Mouse (Mus musculus): ENCODE data around the gene Ccdc87. TPM values are rescaled to one million over a fixed set of nuclear protein-coding genes. Genes with fewer than 3 reads are reported as not detected.
"Not testable (repeated sequence)": the region's sequence is repeated elsewhere in the genome, so short reads cannot be mapped to it uniquely, and the experiment has no call there.

Gene Ccdc87
- not detected for polyA plus RNA-seq (2017; shearing (Covaris generic))

DNA sequence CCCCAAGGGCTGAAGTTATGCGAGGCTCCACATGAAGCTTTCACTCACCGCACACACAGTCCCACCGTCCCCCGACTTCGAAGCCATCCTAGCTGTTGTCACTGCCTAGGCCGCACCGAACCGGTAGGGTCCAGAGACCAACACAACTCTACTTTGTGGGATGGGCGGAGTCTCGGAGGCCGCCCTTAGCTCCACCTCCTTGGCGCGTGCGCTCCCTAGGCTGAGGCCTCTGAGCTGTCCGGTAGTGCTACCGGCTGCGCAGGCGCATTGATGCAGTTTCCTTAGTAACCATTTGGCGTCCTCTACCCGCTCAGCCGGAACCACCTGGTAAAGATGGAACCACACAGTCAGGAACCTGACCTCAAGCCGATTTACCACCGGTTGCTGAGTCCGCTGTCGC is at the start of gene Ccdc87, which contains the start of gene Ccs:
Gene Ccdc87, plus strand, starts transcription at position 218 of the 400 bp plus-strand sequence.
Gene Ccs, minus strand, starts transcription at position 184 of the 400 bp plus-strand sequence.
- ATAC-seq = peak; percentile 98

- ATAC-seq = peak; percentile 1
Measured at GRCm38 (mm10) chr19:4793281-4793830, 45.8 kb upstream of the Ccdc87 start.

- peak; percentile 97 for ATAC-seq
Measured at GRCm38 (mm10) chr19:4793831-4794422, 45.2 kb upstream of the Ccdc87 start, which contains the start of gene Rbm4. Gene Rbm4 (minus strand): TSS chr19:4793901.

- no peak for ATAC-seq
Measured at GRCm38 (mm10) chr19:4795929-4796328, 43.2 kb upstream of the Ccdc87 start.

DNA sequence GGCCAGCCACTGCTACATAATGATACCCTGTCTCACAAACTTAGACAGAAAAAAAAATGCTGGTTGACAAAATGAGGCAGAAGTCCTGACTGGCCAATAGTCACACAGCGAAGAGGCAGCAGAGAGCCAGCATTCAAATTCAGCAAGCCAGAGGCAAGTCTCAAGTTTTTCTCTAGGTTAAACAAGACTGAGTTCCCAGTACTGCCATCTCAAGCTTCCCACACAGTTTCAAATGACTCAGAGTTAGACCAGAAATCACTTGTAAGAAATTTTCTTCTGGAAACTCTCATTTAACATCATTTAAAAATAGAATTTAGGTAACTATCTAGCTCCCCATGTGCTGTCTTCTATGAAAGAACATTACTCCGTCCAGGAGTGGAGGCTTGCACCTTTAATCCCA is 41.3 kb upstream of the Ccdc87 start:
- ATAC-seq = no peak

GRCm38 (mm10) chr19:4799083-4799482 is 40.1 kb upstream of the Ccdc87 start:
- no peak for ATAC-seq

- ATAC-seq = no peak
Measured at GRCm38 (mm10) chr19:4802691-4803091, 36.5 kb upstream of the Ccdc87 start.

DNA sequence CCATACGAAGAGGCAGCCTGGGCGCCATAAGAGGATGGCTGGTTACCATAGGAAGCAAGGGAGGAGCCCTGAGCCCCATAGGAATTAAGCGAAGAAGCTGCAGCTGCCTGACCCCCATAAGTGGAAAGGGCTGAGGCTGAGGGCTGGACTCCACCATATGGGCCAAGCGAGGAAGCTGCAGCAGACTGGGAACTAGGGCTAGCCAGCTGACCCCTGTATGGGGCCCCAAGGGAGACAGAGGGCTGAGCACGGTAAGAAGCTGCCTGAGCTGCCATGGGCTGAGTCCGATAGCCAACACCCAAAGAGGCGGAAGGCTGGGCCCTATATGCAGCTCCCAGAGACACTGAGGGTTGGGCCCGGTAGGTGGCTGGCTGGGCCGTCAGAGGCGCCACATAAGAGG is 35.9 kb upstream of the Ccdc87 start:
- ATAC-seq = no peak

DNA sequence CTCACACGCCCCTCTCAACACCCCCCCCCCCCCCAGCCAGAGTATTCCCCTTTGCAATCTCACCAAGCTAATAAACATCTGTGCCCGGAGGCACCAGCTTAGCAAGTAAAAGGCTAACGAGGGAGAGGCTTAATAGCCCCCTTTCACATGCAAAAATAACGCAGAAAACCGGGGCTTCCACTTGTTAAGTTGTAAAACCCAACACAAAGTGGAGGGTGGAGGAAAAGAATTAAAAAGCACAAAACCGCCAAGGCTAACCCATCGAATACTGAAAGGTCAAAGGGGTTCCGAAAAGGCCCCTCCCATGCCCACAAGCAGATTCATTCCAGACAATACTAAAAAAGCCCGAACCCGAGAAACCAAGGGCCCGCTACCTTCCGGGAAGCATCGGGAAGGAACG is 28.9 kb upstream of the Ccdc87 start:
- no peak for ATAC-seq

DNA sequence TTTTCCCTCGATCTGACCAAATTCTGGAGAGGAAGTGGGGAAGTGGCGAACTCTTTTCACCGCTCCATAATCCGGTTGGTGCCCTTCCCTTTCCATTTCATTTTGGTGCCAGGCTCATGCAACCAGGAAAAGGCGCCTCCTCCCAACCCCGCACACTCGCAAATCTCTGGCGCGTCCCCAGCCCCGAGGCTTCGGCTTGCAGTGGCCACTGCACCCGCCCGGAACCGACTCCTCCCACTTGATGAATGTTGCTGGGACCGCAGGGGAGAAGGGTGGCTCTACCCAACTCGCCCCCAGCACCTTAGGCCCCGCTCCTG is 28.5 kb upstream of the Ccdc87 start:
- no peak for ATAC-seq

- peak; percentile 97 for ATAC-seq
Measured at GRCm38 (mm10) chr19:4811063-4811908, 27.9 kb upstream of the Ccdc87 start, which contains the start of the genes Gm21992 and Rbm14. Gene Gm21992 (minus strand): TSS chr19:4811612. Gene Rbm14 (minus strand): TSS chr19:4811634.

GRCm38 (mm10) chr19:4811909-4812242 is 27.3 kb upstream of the Ccdc87 start:
- ATAC-seq = no peak

DNA sequence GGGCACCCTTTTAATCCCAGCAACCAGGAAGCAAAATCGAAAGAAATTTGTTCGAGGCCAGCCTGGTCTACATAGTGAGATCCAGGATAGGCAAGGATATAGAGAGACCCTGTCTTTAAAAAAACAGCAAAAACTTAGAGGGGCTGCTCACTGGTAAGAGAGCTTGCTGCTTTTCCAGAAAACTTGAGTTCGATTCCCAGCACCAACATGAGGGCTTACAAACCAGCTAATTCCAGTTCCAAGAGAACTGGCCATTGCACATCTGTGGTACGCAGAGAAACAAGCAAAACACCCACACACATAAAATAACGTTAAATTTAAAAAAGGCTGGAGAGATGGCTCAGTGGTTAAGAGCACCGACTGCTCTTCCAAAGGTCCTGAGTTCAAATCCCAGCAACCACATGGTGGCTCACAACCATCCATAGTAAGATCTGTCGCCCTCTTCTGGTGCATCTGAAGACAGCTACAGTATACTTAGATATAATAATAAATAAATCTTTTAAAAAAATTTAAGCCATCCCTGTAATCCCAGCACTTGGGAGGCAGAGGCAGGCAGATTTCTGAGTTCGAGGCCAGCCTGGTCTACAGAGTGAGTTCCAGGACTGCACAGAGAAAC is 26.7 kb upstream of the Ccdc87 start:
- not testable (repeated sequence) for ATAC-seq

GRCm38 (mm10) chr19:4813015-4813414 is 26.2 kb upstream of the Ccdc87 start:
- ATAC-seq = no peak

DNA sequence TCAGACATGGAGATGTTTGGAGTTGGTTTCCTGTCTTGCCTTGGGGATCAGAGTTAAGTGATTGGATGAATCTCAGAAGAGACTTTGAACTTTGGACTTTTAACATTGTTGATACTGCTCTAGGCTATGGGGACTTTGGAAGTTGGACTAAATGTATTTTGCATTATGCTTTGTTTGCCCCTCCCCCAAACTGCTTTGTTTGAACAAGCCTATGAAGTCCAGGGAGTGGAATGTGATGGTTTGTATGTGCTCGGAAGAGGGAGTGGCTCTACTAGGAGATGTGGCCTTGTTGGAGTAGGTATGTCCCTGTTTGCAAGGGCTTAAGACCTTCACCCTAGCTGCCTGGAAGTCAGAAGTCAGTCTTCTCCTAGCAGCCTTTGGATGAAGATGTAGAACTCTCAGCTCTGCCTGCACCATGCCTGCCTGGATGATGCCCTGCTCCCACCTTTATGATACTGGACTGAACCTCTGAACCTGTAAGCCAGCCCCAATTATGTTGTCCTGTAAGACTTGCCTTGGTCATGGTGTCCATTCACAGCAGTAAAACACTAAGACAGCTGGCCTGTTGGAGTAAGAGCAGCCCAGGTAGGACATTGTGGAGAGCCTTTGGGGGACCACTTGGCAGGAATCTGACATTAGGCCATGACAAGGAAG is 21.9 kb upstream of the Ccdc87 start:
- ATAC-seq = no peak

DNA sequence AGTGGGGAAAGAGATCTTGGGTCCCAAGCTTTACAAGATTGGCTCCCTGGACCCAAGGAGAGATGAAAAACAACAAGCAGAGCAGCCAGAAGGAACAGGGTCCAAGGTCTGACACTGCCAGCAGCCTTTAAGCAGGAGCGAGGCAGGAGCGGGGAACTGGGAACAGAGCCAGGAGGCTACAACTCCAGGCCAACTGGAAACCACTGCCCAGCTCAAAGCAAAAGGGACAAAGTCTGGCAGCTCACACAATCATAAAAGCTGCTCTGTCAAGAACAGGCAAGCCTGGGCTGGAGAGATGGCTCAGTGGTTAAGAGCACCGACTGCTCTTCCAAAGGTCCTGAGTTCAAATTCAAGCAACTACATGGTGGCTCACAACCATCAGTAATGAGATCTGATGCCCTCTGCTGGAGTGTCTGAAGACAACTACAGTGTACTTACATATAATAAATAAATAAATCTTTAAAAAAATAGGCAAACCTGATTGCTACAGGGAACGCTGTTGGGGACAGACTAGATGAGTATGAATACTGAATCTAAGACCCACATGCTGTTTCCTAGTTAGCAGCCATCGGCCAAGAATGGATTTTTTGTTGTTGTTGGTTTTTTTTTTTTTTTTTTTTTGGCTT is 18.4 kb upstream of the Ccdc87 start:
- ATAC-seq = no peak

DNA sequence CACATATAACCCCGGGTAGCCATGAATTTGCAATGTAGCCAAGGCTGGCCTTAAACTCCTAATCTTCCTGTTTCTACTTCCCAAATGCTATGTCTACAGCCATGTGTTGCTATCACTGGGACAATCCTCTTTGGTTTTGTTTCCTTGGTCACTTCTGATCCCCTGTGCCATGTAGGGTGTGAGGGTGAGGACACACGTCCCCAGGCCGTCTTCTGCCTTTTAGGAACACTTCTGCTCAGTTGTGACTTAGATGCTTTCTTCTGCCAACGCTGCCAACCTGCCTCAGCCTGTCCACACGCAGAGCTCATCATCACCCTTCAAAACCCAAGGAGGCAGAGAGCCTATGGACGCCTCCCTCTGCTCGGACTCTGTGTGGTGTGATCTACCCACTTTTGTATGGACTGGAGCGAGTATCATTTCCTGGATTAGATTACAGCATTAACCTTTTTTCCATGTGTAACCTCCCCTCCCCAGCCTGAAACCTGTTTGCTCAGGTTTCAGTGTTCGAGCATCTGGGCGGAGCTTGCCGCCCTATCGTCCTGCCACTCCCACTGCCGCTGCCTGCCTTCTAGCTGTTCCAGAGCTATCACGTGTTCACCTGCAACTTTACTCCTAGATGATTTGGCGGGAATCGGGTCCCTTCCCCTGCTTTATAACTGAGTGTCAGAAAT is 10.6 kb upstream of the Ccdc87 start:
- no peak for ATAC-seq

DNA sequence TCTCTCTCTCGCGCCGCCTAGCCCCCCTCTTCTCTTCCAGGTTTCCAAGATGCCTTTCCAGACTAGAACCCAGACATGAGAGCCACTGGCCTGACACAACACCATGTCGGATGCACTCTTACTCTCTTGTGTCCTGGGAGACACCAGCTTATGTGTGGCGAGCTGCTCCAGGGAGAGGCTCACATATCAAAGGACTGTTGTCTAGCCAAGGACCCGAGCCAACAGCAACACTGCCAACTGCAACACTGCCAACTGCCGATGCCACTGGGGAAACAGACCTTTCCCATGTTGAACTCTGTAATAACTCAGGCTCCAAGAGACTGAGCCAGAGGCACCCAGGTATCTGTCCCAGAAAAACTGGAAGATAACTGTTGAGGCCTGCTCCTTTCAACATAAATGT is 10.0 kb upstream of the Ccdc87 start:
- ATAC-seq = no peak

DNA sequence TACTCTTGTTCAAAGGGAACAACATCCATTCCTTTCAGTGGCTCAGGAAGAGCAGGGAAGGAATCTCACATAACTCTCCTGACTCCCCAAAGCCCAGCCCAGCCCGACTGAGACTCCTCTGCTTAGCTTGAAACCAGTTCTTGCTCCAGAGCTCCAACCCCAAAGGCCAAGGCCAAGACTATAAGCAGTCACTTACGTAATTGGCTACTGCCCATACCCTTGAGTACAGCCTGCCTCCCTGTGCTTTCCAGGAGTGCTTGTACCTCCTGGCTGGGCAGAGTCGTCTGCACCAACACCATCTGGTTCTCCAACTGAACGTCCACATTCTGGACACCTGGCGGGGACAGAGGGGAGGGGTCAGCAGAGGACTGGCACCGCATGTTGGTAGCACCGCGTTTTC is 5.2 kb upstream of the Ccdc87 start:
- ATAC-seq = no peak

GRCm38 (mm10) chr19:4836096-4836495 is 3.1 kb upstream of the Ccdc87 start:
- no peak for ATAC-seq

DNA sequence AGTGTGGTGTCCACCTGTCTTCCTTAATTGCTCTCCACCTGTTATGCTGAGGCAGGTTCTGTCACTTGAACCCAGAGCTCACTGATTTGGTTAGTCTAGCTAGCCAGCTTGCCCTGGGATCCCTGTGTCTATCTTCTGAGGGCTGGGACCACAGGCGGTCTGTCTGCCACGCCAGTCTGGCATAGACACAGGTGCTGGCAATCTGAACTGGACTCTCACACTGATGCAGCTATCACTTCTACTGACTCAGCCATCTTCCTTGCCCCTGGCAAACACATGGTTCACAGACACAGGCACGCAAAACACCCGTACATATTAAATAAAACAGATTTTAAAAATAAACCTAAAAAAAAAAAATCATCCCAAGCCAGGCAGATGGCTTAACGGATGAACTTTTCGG is 2.1 kb upstream of the Ccdc87 start:
- no peak for ATAC-seq

Measured in inflammation-experienced regulatory T-cells, adult 6 months (primary cell).